In the genomic region with DNA sequence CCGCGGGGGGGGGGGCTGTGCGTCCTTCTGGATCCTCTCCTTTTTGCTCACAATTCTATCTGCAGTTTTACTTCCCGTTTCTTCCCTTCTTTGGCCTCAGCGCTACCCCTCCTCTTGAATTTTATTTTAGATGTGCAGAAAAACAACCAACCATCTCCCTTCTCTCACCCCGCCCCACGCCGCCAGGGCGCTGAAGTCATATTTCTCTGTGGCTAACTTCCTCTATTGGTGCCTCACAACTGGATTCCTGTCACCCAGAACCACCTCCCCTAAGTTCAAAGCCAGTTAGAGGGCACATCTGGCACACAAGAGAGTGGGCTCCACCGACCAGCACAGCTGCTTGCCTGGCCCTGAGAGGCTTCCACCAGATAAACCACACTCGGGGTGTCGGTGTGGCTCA, we compare ENCODE assay signal across 8 mouse cellular contexts. TPM values are rescaled to one million over a fixed set of nuclear protein-coding genes. Genes with fewer than 3 reads are reported as not detected.
DNase-seq lines count a peak whose midpoint lies in the region; ATAC-seq and TF ChIP-seq lines count a peak whose summit lies in the region.

No protein-coding gene starts in this region.

- H3K27ac ChIP-seq in midbrain, embryonic 16.5 days (ENCODE audit: low read length): 0 out of 2 replicates have a peak overlapping the region, but pooled peaks have one; percentile 14
- H3K27ac ChIP-seq in midbrain, embryonic 11.5 days (ENCODE audit: low read depth, low read length): no peak overlapping the region
- peak overlapping the region; percentile 76 for H3K27ac ChIP-seq in liver, postnatal 0 days (ENCODE audit: low read depth)

- TF ChIP-seq EP300 in liver, postnatal 0 days (IDR thresholded peaks at IDR 0.05; ENCODE audit: low read depth): no peak

- peak; percentile 28; the same call in 1 of the 2 replicates for TF ChIP-seq CTCF in liver, postnatal 0 days (IDR thresholded peaks at IDR 0.05; ENCODE audit: low read depth)

- H3K4me1 ChIP-seq in midbrain, embryonic 16.5 days (ENCODE audit: control insufficient read depth, insufficient read depth, low read length): peaks cover 11% of the 10 kb centered on the region
- H3K4me1 ChIP-seq in midbrain, embryonic 11.5 days (ENCODE audit: control insufficient read depth, insufficient read depth, low read length): peaks cover 5% of the 10 kb centered on the region; the same call in 1 of the 2 replicates
- peaks cover 37% of the 10 kb centered on the region for H3K4me1 ChIP-seq in liver, postnatal 0 days (ENCODE audit: insufficient read depth)

- H3K9ac ChIP-seq in midbrain, embryonic 16.5 days (ENCODE audit: low read depth, low read length): no peak overlapping the region
- no peak overlapping the region for H3K9ac ChIP-seq in midbrain, embryonic 11.5 days (ENCODE audit: low read length)
- H3K9ac ChIP-seq in liver, postnatal 0 days (replicated peaks): peak overlapping the region; percentile 22

- 73% methylated on average over 9 of the region's 12 CpGs for WGBS in midbrain, embryonic 16.5 days
- WGBS in midbrain, embryonic 11.5 days: 59% methylated on average over 12 of the region's 12 CpGs
- WGBS in liver, postnatal 0 days (ENCODE audit: insufficient replicate concordance): 11% methylated on average over 12 of the region's 12 CpGs

- no peaks in the 10 kb centered on the region for H3K9me3 ChIP-seq in midbrain, embryonic 16.5 days (replicated peaks; ENCODE audit: control insufficient read depth, low read length, poor library complexity, severe bottlenecking)
- no peaks in the 10 kb centered on the region for H3K9me3 ChIP-seq in midbrain, embryonic 11.5 days (ENCODE audit: control insufficient read depth, low read length)
- H3K9me3 ChIP-seq in liver, postnatal 0 days (ENCODE audit: low read length): no peaks in the 10 kb centered on the region

- H3K36me3 ChIP-seq in midbrain, embryonic 16.5 days (ENCODE audit: control insufficient read depth, insufficient read depth, low read length): no peaks in the 10 kb centered on the region
- no peaks in the 10 kb centered on the region for H3K36me3 ChIP-seq in midbrain, embryonic 11.5 days (ENCODE audit: control insufficient read depth, insufficient read depth, low read length)
- H3K36me3 ChIP-seq in liver, postnatal 0 days (replicated peaks; ENCODE audit: insufficient read depth, low read length): no peaks in the 10 kb centered on the region

- no peaks in the 10 kb centered on the region for H3K27me3 ChIP-seq in midbrain, embryonic 16.5 days (ENCODE audit: control insufficient read depth, insufficient read depth, low read depth, low read length)
- H3K27me3 ChIP-seq in midbrain, embryonic 11.5 days (ENCODE audit: control insufficient read depth, insufficient read depth, low read length): no peaks in the 10 kb centered on the region
- no peaks in the 10 kb centered on the region for H3K27me3 ChIP-seq in liver, postnatal 0 days (ENCODE audit: insufficient read depth, low read length)

- no peak for ATAC-seq in midbrain, embryonic 16.5 days
- no peak for ATAC-seq in midbrain, embryonic 11.5 days (ENCODE audit: low FRiP score)
- ATAC-seq in erythroblast, adult 5-6 weeks (replicated peaks; ENCODE audit: low FRiP score, poor library complexity, severe bottlenecking): peak; percentile 42
- peak; percentile 32; the same call in 1 of the 2 replicates for ATAC-seq in liver, postnatal 0 days

- no peak overlapping the region for H3K4me2 ChIP-seq in midbrain, embryonic 16.5 days (ENCODE audit: low read length)
- no peak overlapping the region for H3K4me2 ChIP-seq in midbrain, embryonic 11.5 days
- H3K4me2 ChIP-seq in liver, postnatal 0 days (ENCODE audit: low read depth, low read length): peak overlapping the region; percentile 54

- H3K4me3 ChIP-seq in midbrain, embryonic 16.5 days (ENCODE audit: low read depth, low read length): no peak overlapping the region
- H3K4me3 ChIP-seq in midbrain, embryonic 11.5 days (ENCODE audit: low read depth, low read length): no peak overlapping the region
- H3K4me3 ChIP-seq in liver, postnatal 0 days (ENCODE audit: low read depth, low read length): 0 out of 2 replicates have a peak overlapping the region, but pooled peaks have one; percentile 13

- DNase-seq in midbrain, embryonic 11.5 days (ENCODE audit: low spot score, missing footprints): no peak
- peak; percentile 57 for DNase-seq in heart, postnatal 4 days
- DNase-seq in liver, postnatal 0 days: peak; percentile 71
- DNase-seq in spleen, postnatal 14 days (ENCODE audit: low spot score in 2 of 2): peak; percentile 55 to 69
- no peak for DNase-seq in frontal cortex, postnatal 10 days (ENCODE audit: low spot score in 2 of 2)
- no peak for DNase-seq in frontal cortex, postnatal 36 days (ENCODE audit: low spot score in 2 of 2)

RNA-seq across cellular contexts. Expression of a gene that starts 16.5 kb away (rescaled TPM):
- not detected in 2 replicates for polyA plus RNA-seq in midbrain, embryonic 16.5 days (2015; fragmentation: Nextera tagmentation; extraction: Ambion mirVana)
- not detected in 2 replicates for polyA plus RNA-seq in midbrain, embryonic 11.5 days (2014; fragmentation: Nextera tagmentation; extraction: Ambion mirVana)
- total RNA-seq in erythroblast, adult 5-6 weeks (2015; ENCODE audit: low replicate concordance): not detected in 2 replicates
- not detected in 2 replicates for total RNA-seq in erythroblast, adult 5-6 weeks (2017; ENCODE audit: low replicate concordance)
- not detected for total RNA-seq in heart, postnatal 4 days (2021)
- not detected in 2 replicates for polyA plus RNA-seq in liver, postnatal 0 days (2015; fragmentation: Nextera tagmentation; extraction: Ambion mirVana)

RNA-seq across cellular contexts. Expression of a gene that starts 22.8 kb away (rescaled TPM):
- polyA plus RNA-seq in midbrain, embryonic 16.5 days (2015; fragmentation: Nextera tagmentation; extraction: Ambion mirVana): 31.1 and 37.7 TPM in 2 replicates
- 69.1 and 69.3 TPM in 2 replicates for polyA plus RNA-seq in midbrain, embryonic 11.5 days (2014; fragmentation: Nextera tagmentation; extraction: Ambion mirVana)
- total RNA-seq in erythroblast, adult 5-6 weeks (2015; ENCODE audit: low replicate concordance): 55.8 and 86.7 TPM in 2 replicates
- total RNA-seq in erythroblast, adult 5-6 weeks (2017; ENCODE audit: low replicate concordance): 115 and 140 TPM in 2 replicates
- 10 to 100 TPM; 69.3 to 70.3 TPM for total RNA-seq in heart, postnatal 4 days (2021)
- 20.5 and 21.8 TPM in 2 replicates for polyA plus RNA-seq in liver, postnatal 0 days (2015; fragmentation: Nextera tagmentation; extraction: Ambion mirVana)

Comparison
In these comparisons a context has a peak if more than half of its experiments do, and no peak if none do; other contexts are left out.
1. ATAC-seq: peak in erythroblast, adult 5-6 weeks (single experiment) and liver, postnatal 0 days (single experiment); none in midbrain, embryonic 16.5 days (single experiment) and midbrain, embryonic 11.5 days (single experiment).
2. DNase-seq: peak in heart, postnatal 4 days (single experiment), liver, postnatal 0 days (single experiment) and spleen, postnatal 14 days (2 of 2); none in midbrain, embryonic 11.5 days (single experiment), frontal cortex, postnatal 10 days (0 of 2) and frontal cortex, postnatal 36 days (0 of 2).